Mouse (Mus musculus): Measurements from ENCODE around the gene Reep6.

Reep6 gene

DNA sequence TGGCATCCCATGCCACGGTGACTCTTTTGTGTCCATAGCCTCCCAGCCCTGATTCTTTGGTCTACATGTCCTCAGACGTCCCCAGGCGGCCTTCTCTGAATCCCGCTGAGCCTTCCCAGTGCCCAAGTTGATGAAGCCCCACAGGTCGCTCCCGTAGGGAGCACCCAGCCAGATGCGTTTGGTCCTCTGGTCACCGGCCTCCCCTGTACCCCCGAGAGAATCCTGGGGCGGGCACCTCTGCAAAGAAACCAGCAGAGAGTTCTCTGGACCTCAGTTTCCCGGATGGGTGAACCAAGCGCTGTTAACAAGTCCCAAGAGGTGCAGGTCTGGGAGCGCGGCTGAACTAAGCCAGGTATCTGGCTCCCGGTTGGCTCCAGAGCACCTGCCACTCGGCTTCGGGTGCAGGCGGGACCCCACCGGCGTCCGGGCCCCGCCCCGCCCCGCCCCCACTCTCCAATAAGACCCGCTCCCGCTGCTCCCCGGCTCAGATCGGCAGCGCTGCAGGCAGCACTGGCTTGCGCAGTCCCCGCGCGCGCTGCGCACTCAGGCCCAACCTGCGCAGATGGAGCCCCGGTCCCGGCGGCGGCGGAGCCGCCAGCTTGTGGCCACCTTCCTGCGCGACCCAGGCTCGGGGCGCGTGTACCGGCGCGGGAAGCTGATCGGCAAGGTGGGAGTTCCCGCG is 26.4 kb downstream of the Reep6 start, which contains the start of gene Plk5:
Gene Plk5 (plus strand): TSS at position 459 of the 682 bp plus-strand sequence.
- DNase-seq, result peak; percentile 48

DNA sequence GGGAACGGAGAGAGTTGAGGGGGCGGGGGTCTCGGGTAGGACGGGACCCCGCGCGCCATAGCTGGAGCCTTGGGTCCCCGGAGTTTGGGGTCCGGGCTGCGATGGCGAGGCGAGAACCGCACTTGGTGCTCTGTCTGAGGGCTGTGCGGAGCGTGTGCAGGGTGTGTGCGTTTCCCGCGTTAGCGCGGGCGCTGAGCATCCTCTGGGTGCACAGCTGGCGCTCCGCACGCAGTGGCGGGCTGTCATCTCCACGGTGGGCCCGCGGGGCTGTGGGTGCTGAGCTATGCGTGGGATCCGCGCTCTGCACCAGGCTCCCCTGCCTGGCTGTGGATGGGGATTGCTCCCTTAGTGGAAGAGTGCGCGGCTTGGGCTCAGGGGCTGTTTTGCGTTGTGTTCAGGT is 27.0 kb downstream of the Reep6 start:
- DNase-seq, result no peak

DNA sequence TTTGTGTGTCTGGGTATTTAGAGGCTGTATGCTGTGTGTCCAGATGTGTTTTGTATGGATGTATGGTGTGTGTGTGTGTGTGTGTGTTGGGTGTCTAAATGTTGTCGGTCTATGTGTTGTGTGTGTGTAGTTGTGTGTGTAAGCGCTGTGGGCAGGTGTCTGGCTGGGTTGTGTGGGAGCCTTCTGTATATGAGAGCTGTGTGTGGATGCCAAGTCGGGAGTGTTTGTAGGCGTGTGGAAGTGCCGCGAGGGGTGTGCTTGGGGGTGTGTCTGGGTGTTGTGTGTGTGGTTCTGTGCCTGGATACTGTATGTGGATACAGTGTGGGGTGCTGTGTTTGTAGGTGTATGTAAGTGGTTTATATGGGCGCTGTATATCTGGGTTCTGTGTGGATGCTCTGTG is 27.6 kb downstream of the Reep6 start:
- no peak for DNase-seq

DNA sequence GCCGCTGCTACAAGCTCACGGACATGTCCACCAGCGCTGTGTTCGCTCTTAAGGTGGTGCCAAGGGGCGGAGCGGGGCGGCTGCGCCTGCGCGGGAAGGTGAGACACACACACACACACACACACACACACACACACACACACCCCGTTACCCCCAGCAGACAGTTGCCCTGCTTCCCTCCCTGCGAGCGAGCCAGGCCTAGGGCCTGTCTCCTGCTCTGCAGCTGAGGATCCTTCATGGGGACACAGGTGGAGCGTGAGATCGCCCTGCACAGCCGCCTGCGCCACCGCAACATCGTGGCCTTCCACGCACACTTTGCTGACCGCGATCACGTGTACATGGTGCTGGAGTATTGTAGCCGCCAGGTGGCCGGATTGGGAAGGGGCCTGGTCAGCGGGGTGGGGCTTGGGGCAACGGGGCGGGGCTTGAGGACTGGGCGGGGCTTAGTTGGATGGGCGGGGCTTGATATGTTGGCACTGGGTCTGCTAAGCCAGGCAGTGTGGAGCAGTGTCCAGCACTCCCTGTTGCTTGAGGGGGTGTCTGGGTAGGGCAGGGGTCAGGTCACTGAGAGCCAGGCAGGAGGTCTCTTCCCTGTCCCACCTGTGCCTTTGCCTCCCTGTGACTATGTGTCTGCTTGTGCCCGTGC is 28.4 kb downstream of the Reep6 start:
- DNase-seq, result peak; percentile 71

DNA sequence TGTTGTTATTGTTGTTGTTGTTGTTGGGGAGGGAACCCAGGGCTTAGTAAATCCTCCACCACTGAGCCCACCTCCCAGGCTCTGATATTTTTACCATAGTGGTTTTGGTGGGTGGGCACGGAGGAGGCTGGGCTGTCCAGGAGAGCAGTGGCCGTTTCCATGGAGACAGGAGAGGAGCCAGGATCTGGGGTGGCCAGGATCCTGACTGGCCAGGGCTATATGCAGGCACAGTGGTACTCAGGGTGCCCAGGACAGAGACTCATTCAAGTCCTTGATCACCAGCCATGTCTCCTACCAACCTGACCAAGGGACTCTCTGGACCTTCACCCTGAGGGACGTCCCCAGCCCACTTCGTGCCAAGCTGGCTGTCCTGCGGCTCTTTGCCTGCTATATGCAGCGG is 34.0 kb downstream of the Reep6 start:
- DNase-seq, result peak; percentile 10

DNA sequence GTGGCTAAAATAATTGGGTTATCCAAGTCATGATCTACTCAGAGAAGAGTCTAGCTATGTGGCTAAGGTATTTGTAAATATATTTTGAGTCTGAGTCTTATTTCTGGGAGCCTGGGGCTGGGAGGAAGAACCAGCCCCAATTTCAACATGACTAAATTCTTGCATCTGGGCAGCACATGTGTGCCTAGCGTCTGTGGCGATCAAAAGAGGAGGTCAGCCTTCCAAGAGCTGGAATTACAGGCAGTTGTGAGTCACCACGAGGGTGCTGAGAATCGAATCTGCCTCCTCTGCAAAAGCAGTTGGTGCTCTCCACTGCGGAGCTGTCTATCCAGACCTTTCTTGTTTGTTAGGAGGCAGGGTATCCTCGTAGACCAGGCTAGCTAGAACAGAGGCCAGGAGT is 36.0 kb downstream of the Reep6 start:
- DNase-seq, result no peak

DNA sequence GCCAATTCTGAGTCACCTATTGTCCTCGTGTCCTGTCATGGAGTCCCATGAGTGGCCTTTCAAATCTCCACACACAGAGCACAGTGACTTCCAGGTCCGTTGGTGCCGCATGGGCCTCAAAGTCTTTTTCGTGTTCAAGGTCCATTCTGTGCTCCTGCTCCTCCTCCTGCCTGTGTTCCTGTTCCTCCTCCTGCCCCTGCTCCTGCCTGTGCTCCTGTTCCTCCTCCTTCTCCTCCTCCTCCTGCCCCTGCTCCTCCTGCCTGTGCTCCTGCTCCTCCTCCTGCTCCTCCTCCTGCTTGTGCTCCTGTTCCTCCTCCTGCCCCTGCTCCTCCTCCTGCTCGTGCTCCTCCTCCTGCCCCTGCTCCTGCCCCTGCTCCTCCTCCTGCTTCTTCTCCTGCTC is 38.2 kb downstream of the Reep6 start:
- peak; percentile 46 for DNase-seq

DNA sequence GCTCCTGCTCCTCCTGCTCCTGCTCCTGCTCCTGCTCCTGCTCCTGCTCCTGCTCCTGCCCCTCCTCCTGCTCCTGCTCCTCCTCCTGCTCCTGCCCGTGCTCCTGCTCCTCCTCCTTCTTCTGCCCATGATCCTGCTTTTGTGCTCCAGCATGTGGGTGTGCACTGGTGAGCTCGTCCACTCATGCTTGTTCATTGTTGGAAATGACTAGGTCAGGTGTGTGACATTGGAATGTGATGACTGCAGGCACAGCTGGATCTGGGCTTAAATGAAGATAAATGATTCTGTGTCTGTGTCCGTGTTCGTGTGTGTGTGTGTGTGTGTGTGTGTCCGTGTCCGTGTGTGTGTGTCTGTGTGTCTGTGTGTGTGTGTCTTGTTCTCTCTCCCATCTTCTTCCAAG is 38.6 kb downstream of the Reep6 start:
- peak; percentile 23 for DNase-seq

DNA sequence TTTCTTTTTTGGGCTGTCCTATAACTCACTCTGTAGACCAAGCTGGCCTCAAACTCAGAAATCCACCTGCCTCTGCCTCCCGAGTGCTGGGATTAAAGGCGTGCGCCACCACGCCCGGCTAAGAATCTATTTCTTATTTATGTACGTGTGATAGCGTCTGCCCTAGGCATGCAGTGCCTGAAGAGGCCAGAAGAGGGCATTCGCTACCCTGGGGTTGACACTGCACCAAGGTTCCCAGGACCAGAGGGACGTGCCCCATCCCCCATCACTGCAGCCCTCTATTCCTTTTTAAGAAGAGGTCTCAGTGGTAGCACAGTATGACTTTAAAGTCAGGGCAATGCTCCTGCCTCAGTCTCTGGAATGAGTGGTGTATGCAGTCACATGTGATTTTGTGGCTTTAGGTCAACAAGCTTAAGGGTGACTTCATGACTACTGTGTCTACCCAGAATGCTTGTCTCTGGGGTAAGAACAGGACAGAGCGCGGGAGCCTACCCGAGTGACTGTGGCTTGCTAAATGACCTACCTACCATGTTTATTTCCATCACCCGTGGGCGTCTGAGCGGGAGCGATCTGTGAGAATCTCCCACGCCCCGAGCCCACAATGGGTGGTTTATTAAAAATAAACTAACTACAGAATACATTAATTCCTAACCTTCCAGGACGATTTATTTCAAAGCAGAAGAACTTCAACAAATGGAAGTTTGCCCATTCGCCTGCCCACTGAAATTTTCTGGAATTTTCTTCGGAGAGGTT is 40.4 kb downstream of the Reep6 start:
- DNase-seq, result no peak

DNA sequence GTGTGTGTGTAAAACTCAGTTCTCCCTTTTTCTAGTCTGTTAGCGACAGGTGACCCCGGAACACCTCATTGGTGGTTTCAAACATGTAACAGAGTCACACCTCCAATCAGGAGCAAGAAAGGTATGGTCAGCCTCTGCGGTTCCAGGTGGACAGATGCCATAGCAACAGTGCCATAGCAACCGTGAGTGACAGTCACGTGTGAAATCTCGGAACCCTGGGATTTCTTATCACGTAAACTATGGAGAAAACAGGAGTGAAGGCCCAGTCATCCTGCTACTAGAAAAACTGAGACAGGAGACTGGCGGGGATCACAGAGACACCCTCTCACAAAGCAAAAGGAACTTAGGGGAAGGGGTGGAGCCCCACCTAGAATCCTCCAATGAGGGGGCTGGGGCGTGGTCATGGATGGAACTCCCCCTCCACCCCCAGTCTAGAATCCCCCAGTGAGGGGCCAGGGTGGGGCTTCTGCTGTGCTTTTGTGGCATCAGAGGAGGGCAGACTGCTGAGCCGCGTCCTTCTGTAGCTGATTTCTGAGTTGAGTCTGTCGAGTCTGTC is 41.7 kb downstream of the Reep6 start:
- peak; percentile 87 for DNase-seq

DNA sequence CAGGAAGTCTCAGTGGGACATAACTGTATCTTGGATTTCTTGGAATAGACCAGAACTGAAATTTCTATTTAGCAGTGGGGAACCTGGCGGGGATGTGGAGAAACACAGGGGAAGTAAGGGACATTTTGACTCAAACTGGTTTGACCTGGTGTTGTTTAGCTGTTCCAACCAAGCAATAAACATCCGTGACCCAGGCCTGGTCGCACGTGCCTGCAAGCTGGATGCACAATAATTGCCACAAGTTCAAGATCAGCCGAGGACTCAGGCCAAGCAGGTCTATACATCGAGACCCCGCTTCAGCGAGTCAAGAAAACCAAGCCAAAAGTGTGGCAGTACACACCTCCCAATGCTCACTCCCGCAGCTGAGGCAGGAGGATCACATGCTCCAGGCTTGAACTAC is 42.2 kb downstream of the Reep6 start:
- no peak for DNase-seq

DNA sequence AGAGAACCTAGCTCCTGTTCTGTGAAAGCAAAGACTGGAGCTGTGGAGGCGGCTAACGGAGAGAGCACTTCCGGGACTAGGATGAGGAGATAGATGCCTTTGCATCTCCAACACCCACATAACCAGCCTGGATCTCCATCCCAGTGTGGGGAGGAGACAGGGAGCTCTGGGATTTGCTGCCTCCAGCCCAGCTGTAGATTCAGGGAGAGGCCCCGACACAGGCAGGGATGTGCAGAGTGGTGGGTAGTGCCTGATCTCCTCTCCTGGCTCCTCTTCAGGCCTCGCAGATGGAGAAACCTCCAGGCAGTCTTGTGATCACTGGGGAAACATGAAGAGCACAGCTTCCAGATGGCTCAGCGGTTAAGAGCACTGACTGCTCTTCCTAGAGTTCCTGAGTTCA is 43.0 kb downstream of the Reep6 start:
- DNase-seq, result no peak

DNA sequence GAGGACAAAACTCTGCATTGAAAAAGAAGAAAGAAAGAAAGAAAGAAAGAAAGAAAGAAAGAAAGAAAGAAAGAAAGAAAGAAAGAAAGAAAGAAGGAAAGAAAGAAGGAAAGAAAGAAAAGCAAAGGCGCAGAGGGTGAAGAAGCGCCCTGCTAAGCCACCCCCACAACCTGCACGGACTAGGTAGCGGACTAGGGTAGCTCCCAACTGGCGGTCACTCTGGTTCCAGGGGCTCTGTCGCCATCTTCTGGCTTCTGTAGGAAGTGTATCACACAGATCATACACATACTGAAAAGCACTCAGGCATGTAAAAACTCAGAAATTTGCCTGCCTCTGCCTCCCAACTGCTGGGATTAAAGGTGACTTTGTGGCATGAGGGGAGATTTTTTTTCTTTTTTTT is 44.3 kb downstream of the Reep6 start:
- DNase-seq, result peak; percentile 80

DNA sequence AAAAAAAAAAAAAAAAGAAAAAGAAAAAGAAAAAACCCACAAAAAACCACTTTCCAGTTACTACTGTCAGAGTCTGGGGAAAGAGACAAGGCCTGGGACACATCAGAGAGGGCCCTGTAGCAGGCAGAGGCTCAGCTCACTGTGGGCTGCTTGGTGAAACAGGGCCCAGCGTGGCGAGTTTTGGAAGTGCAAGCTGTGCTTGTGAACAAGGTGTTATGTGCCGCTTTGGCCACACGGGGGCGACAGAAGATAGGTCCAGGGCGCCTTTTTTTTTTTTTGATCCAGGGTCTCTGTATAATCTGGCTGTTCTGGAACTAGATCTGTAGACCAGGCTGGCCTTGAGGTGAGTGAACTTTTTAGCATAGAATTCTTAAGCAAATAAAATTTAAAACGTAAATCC is 46.4 kb downstream of the Reep6 start:
- DNase-seq, result peak; percentile 96

DNA sequence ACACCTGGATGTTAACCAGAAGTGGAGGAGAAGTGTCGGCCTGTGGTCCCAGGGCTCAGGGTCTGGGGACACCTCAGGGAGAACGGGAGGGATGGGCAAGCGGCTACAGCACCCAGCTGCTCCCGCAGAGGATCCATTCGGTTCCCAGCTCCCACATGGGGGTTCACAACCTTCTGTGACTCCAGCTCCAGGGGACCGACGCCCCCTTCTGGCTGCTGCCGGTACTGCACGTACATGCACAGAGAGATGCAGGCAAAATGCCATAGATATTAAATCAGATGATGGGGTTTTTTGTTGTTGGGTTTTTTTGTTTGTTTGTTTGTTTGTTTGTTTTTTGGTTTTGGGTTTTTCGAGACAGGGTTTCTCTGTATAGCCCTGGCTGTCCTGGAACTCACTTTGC is 48.0 kb downstream of the Reep6 start:
- DNase-seq, result peak; percentile 25

DNA sequence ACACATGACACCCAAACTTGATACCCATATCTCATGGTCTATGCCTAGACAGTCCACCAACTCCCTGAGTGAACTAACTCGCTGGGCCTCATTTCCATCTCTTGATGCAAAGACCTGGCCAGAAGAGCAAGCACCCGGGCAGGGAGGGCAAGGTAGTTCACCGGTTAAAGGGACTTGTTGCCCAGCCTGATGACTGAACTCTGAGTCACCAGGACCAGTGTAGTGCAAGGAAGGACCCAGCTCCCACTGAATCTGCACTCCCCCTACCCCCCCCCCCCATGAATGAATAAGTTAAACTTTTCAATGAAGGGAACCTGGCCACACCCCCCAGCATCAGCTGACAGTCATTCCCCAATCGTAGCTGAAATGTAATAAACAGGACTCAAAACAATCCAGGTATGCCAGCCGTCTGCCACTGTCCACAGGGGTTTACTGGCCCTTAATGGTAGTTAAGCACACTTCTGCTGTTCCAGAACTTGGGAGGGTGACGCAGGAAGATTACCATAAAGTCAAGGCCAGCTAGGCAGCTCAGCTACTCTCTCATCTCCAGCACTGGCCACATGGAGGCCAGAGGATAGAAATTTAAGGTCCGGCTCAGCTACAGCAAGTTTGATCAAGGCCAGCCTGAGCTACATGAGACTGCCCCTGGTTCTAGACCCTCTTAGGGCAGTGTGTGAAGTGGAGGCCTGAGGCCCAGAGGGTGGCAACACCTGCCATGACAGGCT is 53.0 kb downstream of the Reep6 start:
- no peak for DNase-seq

DNA sequence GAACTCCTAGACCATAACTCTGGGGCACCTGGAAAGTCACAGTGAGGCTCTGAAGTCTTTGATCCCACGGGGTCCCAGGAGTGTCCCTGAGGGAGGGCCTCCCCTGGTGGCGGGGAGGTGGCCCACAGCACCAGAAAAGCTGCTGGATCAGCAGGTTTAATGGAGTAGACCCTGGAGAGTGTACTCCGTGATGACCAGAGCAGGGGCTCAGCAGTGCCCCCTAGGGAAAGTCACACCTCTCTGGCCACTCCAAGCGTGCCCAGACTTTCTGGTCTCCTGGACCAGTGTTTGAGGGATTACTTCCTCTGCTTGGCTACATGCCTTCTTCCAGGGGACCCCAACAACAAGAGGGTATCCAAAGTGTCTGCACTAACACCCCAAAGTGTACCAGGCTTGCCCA is 53.7 kb downstream of the Reep6 start:
- DNase-seq, result peak; percentile 29

DNA sequence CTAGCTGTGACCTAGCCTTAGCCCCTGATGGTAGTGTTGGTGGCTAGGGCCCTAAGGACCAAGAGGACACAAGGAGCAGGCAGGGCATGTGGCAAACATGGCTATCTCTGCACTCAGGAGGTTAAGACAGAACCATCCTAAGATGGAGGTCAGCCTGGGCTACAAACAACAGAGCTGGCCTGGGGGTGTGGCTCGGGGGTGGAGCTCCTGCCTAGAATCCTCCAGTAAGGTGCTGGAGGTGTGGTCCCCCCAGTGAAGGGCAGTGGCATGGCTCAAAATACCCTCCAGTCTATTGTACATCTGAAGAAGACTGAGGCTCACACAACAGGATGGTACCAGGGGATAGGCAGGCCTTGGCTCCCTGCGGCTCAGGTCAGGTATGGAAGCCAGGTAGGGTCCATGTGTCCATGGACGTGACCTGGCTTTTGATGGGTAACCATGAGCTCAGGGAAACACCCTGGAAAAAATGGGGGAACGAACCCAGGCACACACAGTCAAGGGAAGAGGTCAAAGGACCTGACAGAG is 54.4 kb downstream of the Reep6 start:
- DNase-seq, result no peak

DNA sequence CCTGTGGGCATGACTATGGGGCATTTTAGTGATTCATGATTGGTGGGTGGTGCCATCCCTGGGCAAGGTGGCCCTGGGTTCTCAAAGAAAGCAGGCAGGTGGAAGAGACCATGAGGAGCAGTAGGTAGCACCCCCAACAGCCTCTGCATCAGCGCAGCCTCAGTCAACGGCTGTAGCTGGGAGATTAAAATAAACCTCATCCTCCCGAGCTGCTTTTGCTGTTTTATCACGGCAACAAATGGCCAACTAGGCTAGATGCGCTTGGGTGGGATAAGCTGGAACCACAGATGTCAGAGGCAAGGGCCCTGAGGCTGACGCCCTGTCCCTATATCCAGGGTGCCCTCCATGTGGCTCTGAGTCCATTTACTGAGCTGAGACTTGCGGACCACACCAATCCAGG is 55.0 kb downstream of the Reep6 start:
- DNase-seq, result no peak

DNA sequence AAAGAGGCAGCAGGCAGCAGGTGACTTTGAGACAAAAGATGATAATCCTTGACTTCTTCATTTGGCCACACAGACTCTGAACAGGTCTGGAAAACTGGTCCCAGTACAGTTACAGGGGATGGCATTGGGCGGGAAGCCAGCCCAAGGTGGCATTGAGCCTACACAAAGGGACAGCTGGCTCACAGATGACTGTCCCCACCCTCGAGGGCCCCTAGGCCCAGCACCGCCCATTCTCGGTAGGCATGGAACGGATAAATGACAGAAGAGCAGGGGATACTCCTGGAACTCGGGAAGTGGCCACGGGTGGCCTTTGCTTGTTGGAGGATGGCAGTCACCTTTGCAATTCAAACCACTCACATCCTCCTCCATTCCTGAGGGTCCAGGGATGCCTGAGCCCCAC is 55.6 kb downstream of the Reep6 start:
- peak; percentile 60 for DNase-seq

Data from retina, postnatal 1 day (tissue).